Mouse (Mus musculus) layer of hippocampus, postnatal 36 days (tissue): Measurements from ENCODE around the gene Gm49361. TPM values are rescaled to one million over a fixed set of nuclear protein-coding genes. Genes with fewer than 3 reads are reported as not detected.

Experiments used
- DNase-seq, 2 experiments: peaks; one replicate each; pipeline ENCODE4 v3.0.0; 2022
- total RNA-seq, 2 experiments: library from RNA; stranded (reverse); gene quantifications; 2 replicates each; pipeline ENCODE4 v1.2.3; 2021

Gm49361 gene
- total RNA-seq, 2 experiments from 2014 or later, result 0.43 to 4.5 TPM

DNA sequence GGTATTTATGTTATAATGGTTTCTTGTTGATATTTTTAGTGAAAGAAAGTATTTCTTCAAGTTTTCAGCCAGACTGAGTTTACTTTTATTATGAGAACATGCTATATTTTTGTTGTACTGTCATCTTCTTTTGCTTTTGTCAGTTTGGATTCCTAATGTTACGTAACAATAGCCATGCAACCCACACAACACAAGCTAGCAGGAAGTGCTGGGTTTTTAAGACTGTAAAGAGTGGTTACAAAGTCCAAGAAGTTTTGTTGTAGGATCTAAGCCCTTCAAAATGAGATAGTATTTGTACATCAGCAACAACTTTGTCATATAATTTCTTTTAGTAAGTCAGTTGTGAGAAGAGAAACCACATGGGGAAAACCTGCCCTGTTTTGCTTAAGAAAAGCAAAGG is 128.2 kb downstream of the Gm49361 start:
- DNase-seq, result no peak

DNA sequence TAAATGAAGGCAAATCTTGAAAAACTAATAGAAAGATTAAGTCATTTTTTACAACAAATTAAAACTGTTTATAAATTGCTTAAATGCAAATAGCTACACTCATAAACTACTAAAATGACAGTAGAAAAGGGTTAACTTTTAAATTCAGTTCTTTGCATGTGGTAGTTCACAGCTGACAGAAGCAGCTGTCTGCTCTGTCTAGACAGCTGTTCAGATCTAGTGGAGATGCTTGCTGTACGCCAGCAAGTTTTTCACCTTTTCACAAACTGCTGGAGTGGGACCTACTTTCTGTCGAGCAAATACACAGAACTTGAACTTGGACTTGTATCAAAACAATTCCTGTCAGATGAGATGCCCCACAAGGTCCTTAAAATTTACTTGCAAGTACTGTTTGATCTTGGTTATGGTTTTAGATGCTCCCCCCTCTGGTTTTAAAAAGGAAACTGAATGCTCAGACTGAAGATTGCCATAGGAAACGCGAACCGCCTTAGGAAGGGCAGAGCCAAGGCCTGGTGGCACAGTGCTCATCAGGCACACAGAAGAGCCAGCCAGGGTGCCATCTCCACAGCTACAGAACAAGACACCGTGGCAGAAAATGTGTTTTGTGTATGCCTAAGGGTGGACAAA is 129.5 kb downstream of the Gm49361 start:
- no peak for DNase-seq

DNA sequence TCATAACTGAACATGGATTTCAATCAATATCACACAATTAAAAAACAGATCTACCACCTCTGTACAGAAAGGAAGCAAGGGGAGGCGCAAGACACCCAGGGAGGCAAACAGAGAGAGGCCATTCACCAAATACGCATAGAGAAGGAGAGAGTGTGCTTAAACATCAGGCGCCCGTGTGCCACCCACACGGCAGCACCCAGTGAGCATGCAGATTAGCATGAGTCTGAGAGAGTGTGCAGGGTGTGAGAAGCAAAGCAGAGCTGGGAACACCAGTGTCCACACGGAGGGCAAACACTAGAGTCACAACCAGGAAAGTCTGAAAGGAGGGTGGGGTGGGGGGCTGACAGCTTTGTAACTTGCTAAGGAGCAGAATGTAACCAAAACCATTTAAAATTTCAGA is 130.1 kb downstream of the Gm49361 start:
- DNase-seq, result no peak

DNA sequence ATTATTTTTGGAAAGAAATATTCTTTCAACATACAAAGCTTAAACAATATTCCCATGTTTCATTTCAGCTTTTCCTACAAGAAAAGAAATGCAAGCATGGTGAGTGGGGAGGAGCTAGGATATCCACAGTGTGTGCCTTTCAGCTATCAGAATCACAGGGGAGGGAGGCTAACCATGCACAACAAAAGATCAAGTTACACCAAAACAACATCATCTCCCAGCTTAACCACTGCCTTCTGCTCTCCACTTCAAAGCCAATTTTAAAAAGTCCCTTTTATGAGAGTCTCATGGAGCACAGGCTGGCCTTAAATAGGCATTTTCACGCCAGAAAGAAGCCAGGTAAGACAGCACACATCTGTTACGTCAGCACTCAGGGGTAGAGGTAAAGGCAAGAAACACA is 134.9 kb downstream of the Gm49361 start:
- DNase-seq, result no peak

DNA sequence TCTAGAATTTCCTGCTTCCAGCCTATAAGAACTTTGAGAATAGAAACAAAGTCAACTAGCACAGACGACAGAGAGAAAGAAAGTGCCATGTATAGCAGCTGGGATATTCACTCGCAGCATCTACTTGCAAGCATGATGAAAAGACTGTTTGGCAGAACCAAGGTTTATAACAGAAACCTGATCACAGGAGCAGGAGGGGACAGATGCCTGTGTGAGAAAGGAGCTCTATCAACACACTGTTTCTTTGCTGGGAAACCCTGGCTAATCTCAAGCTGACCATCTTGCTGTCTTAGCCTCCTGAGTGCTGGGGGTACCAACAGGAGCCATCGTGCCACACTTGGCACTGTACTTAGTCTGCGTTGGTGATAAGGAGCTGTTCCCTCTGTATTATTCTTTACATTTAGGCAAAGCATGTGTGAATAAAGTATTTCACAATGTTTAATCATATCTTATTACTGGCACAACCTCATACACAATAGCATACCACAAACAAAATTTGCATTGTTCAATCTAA is 136.0 kb downstream of the Gm49361 start:
- no peak for DNase-seq

DNA sequence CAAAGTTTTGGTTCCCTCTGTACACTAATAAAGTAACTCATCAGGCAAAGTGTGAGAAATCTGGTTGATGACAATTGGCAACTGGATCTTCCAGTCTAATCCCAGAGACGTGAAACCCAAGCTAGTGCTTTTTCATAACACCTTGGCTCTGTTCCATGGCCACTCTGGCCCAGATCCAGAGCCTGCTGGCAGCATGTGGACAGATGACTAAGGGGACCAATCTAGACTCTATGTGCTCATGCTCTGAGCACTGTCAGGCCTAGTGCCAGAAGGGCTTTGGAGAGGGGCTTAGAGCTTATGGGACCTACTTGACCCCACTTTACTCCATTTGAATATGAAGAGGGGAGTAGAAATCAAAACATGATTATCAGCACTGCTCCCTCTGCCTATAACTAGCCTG is 138.4 kb downstream of the Gm49361 start:
- peak; percentile 78 to 81 for DNase-seq

DNA sequence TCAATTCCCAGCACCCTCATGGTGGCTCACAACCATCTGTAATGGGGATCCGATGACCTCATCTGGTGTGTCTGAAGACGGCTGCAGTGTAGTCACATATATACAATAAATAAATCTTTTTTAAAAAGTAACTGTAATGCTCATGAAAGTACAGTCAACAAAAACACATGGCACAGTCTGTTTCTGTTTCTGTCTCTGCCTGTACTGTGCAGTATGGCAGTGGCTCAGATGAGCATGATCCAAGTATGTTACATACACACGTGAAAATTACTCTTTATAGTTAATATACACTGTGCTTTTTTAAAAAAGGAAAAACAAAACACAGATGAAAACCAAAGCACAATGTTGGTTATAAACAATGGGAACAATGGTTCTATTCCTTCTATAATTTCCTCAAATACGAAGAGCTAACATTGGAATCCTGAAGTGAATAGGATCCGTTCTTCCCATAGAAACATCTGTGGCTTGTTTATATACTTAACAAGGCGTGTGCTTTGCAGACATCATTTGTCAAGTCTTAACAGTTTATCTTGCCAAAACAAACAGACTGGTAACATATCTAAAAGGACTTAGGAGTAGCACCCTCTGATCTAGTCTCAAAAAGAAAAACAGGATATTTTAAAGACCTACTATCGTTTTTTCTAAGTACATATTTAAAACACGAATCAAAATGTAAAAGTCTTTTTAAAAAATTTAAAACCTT is 139.1 kb downstream of the Gm49361 start:
- DNase-seq, result no peak

DNA sequence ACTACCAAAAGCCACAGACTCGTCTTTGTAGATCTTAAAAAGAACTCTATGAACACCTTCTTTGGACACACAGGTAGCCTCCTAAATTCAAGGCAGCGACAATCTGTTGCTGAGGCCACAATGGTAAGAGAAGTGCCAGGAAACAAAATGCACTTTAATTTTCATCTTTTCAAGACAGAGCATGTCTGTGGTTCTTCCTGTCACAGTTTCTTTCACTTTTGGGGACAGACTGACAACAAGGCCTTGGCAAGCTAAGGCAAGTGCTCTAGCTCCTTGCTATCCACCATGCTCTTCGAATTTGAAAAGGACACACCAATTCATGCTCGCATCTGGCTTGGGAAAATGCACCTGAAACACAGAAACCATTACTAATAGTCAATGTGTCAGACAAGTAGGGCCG is 152.6 kb downstream of the Gm49361 start:
- no peak for DNase-seq

Other genes starting within 250 kb of the Gm49361 start
- 10 to 100 TPM; 13.4 to 13.6 TPM for gene Il17d, start 221.3 kb downstream of the Gm49361 start, total RNA-seq
- gene Eef1akmt1, start 174.5 kb downstream of the Gm49361 start, total RNA-seq, result 10 to 100 TPM; 36.8 to 37.7 TPM
- 10 to 100 TPM; 13.4 to 13.9 TPM for gene Xpo4, start 80.7 kb downstream of the Gm49361 start, total RNA-seq
- 10 to 100 TPM; 45.5 to 46.1 TPM for gene Lats2, start 12.3 kb upstream of the Gm49361 start, total RNA-seq
- gene Sap18, start 52.1 kb upstream of the Gm49361 start, total RNA-seq, result 10 to 100 TPM; 37.9 to 61.0 TPM
- 1 to 10 TPM in 1 of 2 experiments, under 1 TPM in 1; 0.83 to 1.1 TPM for gene Ska3, start 80.1 kb upstream of the Gm49361 start, total RNA-seq
- gene Mrpl57, start 80.1 kb upstream of the Gm49361 start, total RNA-seq, result 10 to 100 TPM; 72.8 to 75.2 TPM
- 10 to 100 TPM; 41.5 to 41.6 TPM for gene Zdhhc20, start 144.2 kb upstream of the Gm49361 start, total RNA-seq